Mouse (Mus musculus) liver, embryonic 14.5 days (tissue): ENCODE measurements around the gene Ddx6.

Experiments
- CTCF ChIP-seq: IDR thresholded peaks from 2 replicates; pipeline ENCODE4 v1.5.1; 2016; ENCODE audit warnings: antibody characterized with exemption, low read depth, control low read depth
- EP300 ChIP-seq: IDR thresholded peaks from 2 replicates; pipeline ENCODE4 v1.6.1; 2016; ENCODE audit warnings: antibody characterized with exemption, low read depth

GRCm38 (mm10) chr9:44685346-44686330 is 80.9 kb downstream of the Ddx6 start:
- TF ChIP-seq CTCF: peak; percentile 99
- no peak for TF ChIP-seq EP300
